Mouse (Mus musculus) heart, postnatal 0 days (tissue): ENCODE measurements around the gene Rsph6a. TPM values are rescaled to one million over a fixed set of nuclear protein-coding genes. Genes with fewer than 3 reads are reported as not detected.

Experiments used
- ATAC-seq: fragments of 200-750 bp; cut with Nextera tagmentation; 2 replicates; pipeline ENCODE4 v1.8.0; 2017; ENCODE audit warnings: low read depth, moderate number of reproducible peaks, moderate library complexity; ENCODE audit not compliant: insufficient read depth
- DNase-seq: peaks from one replicate; pipeline ENCODE4 v3.0.0-alpha.2; 2016; ENCODE audit warnings: low spot score
- H3K27ac ChIP-seq: fragments of 300-500 bp; sonication (generic); 2 replicates; pipeline ENCODE4 v1.5.1; 2014; ENCODE audit warnings: low read depth, mild to moderate bottlenecking
- H3K27me3 ChIP-seq: fragments of 300-500 bp; sonication (generic); 2 replicates; pipeline ENCODE4 v1.6.1; 2014; ENCODE audit warnings: low read length, mixed read lengths; ENCODE audit not compliant: control insufficient read depth, insufficient read depth
- H3K36me3 ChIP-seq: fragments of 300-500 bp; sonication (generic); replicated peaks from 2 replicates; pipeline ENCODE4 v1.6.1; 2014; ENCODE audit warnings: low read length, mixed read lengths; ENCODE audit not compliant: control insufficient read depth, insufficient read depth
- H3K4me1 ChIP-seq: fragments of 300-500 bp; sonication (generic); 2 replicates; pipeline ENCODE4 v1.6.1; 2014; ENCODE audit warnings: antibody characterized with exemption; ENCODE audit not compliant: control insufficient read depth, insufficient read depth
- H3K4me2 ChIP-seq: fragments of 300-500 bp; sonication (generic); 2 replicates; pipeline ENCODE4 v1.6.1; 2014; ENCODE audit warnings: low read depth, mild to moderate bottlenecking, low read length, moderate library complexity
- H3K4me3 ChIP-seq: fragments of 300-500 bp; sonication (generic); 2 replicates; pipeline ENCODE4 v1.5.1; 2014; ENCODE audit warnings: low read depth, low read length
- H3K9ac ChIP-seq: fragments of 300-500 bp; sonication (generic); replicated peaks from 2 replicates; pipeline ENCODE4 v1.6.1; 2014; ENCODE audit warnings: low read depth, low read length, mixed read lengths
- H3K9me3 ChIP-seq: fragments of 300-500 bp; sonication (generic); replicated peaks from 2 replicates; pipeline ENCODE4 v1.6.1; 2016; ENCODE audit warnings: low read length; ENCODE audit not compliant: control insufficient read depth
- CTCF ChIP-seq: IDR thresholded peaks from 2 replicates; pipeline ENCODE4 v1.5.1; 2016; ENCODE audit warnings: antibody characterized with exemption, control low read depth, low read depth
- EP300 ChIP-seq: IDR thresholded peaks from 2 replicates; pipeline ENCODE4 v1.6.1; 2016; ENCODE audit warnings: antibody characterized with exemption, low read depth
- WGBS: fragments of 180-500 bp; shearing (Covaris S2); extraction: QIAGEN DNeasy Blood & Tissue Kit; methylation state at CpG from one replicate; pipeline ENCODE4 v1.1.7; 2014; 5-methylcytosine and 5-hydroxymethylcytosine counted together
- polyA plus RNA-seq: library from polyadenylated mRNA; unstranded; fragments of >200 nt; fragmentation: Nextera tagmentation; extraction: Ambion mirVana; gene quantifications from 2 replicates; pipeline ENCODE4 v1.2.1, GENCODE M21; 2015
- total RNA-seq: library from RNA; depleted of rRNA; stranded (reverse); fragments of >200 nt; gene quantifications from 2 replicates; pipeline ENCODE4 v1.2.3, GENCODE M21; 2014; ENCODE audit warnings: low replicate concordance

Gene Rsph6a
- total and polyA plus RNA-seq, 2 experiments from 2014 or later = not detected

GRCm38 (mm10) chr7:19048006-19048527, 6.4 kb upstream of the Rsph6a start:
- no peak overlapping the region for H3K9ac ChIP-seq
- H3K4me1 ChIP-seq = no peaks in the 10 kb centered on the region
- ATAC-seq (no peak), DNase-seq (no peak)
- no peak overlapping the region for H3K4me2 ChIP-seq
- H3K27ac ChIP-seq = no peak overlapping the region
- no peaks in the 10 kb centered on the region for H3K27me3 ChIP-seq
- TF ChIP-seq CTCF = no peak
- TF ChIP-seq EP300 = no peak
- H3K4me3 ChIP-seq = no peak overlapping the region
- WGBS = 78% methylated on average over 14 of the region's 14 CpGs
- H3K9me3 ChIP-seq = no peaks in the 10 kb centered on the region
- peaks cover 90% of the 10 kb centered on the region for H3K36me3 ChIP-seq

- DNase-seq (no peak), ATAC-seq (no peak)
- Histone ChIP-seq H3K27ac (no peak overlapping the region), H3K27me3 (no peaks in the 10 kb centered on the region), H3K4me3 (no peak overlapping the region), H3K9ac (no peak overlapping the region), H3K36me3 (peaks cover 78% of the 10 kb centered on the region), H3K4me2 (no peak overlapping the region), H3K9me3 (no peaks in the 10 kb centered on the region), H3K4me1 (no peaks in the 10 kb centered on the region)
- WGBS = 92% methylated on average over 5 of the region's 5 CpGs
- no peak for TF ChIP-seq CTCF
Measured at GRCm38 (mm10) chr7:19049252-19049651, 5.2 kb upstream of the Rsph6a start.

GRCm38 (mm10) chr7:19050172-19050571, 4.3 kb upstream of the Rsph6a start:
- Histone ChIP-seq H3K4me1 (no peaks in the 10 kb centered on the region), H3K9ac (no peak overlapping the region), H3K36me3 (peaks cover 69% of the 10 kb centered on the region), H3K9me3 (no peaks in the 10 kb centered on the region), H3K4me3 (no peak overlapping the region), H3K27me3 (no peaks in the 10 kb centered on the region), H3K27ac (no peak overlapping the region), H3K4me2 (no peak overlapping the region)
- no peak for ATAC-seq
- DNase-seq = no peak
- TF ChIP-seq CTCF (no peak), EP300 (no peak)
- WGBS = 81% methylated on average over 8 of the region's 8 CpGs

- no peak overlapping the region for H3K27ac ChIP-seq
- 55% methylated on average over 4 of the region's 4 CpGs for WGBS
Measured at GRCm38 (mm10) chr7:19051161-19051560, 3.3 kb upstream of the Rsph6a start.

DNA sequence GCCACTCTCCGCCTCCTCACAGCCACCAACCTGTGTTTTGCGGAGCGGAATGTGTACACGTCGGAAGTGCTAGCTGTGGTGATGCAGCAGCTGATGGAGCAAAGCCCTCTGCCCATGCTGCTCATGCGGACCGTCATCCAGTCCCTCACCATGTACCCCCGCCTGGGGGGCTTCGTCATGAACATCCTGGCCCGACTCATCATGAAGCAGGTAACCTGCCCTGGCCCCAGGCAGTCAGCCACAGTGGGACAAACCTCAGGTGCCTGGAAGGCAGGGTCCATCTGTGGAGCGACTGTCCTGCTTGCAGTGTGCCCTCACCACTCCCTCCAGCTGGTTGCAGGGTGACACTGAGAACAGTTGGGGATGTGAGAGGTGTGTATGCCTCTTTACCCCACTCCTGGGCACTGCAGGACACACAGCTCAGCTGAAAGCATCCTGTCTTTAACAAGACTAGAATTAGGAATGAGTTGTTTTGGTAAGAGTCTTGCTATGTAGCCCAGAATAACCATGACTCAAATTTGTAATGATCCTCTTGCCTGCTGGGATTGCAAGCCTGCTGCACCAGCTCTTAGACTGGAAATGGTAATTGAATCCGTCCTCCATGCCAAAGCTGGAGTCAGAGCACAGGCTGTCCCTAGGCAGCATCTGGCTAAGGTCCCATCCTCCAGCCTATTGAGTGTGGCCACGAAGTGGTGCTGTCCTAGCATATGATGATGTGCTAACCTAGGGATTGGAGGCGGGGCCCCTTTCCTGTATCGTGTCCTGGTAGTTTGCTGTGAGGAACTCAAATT, 1.9 kb upstream of the Rsph6a start:
- ATAC-seq = no peak
- no peak for DNase-seq
- Histone ChIP-seq H3K36me3 (peaks cover 45% of the 10 kb centered on the region), H3K4me2 (no peak overlapping the region), H3K27ac (no peak overlapping the region), H3K9ac (no peak overlapping the region), H3K4me1 (no peaks in the 10 kb centered on the region), H3K9me3 (no peaks in the 10 kb centered on the region), H3K27me3 (no peaks in the 10 kb centered on the region), H3K4me3 (no peak overlapping the region)
- TF ChIP-seq EP300 (no peak), CTCF (no peak)
- 85% methylated on average over 15 of the region's 15 CpGs for WGBS

More at GRCm38 (mm10) chr7:19051161-19051560, 3.3 kb upstream of the Rsph6a start:
- H3K27me3 ChIP-seq = no peaks in the 10 kb centered on the region
- H3K4me1 ChIP-seq = no peaks in the 10 kb centered on the region
- TF ChIP-seq CTCF (no peak), EP300 (no peak)
- H3K4me3 ChIP-seq = no peak overlapping the region
- H3K9me3 ChIP-seq = no peaks in the 10 kb centered on the region
- ATAC-seq (no peak), DNase-seq (no peak)
- H3K4me2 ChIP-seq = no peak overlapping the region
- H3K36me3 ChIP-seq = peaks cover 59% of the 10 kb centered on the region
- H3K9ac ChIP-seq = no peak overlapping the region

- no peak for TF ChIP-seq EP300
- TF ChIP-seq CTCF = no peak
- no peaks in the 10 kb centered on the region for H3K4me1 ChIP-seq
- 88% methylated on average over 7 of the region's 7 CpGs for WGBS
- peaks cover 39% of the 10 kb centered on the region for H3K36me3 ChIP-seq
- no peak overlapping the region for H3K4me3 ChIP-seq
- no peak overlapping the region for H3K4me2 ChIP-seq
- DNase-seq (no peak), ATAC-seq (no peak)
- H3K27ac ChIP-seq = no peak overlapping the region
- H3K9ac ChIP-seq = no peak overlapping the region
- H3K27me3 ChIP-seq = no peaks in the 10 kb centered on the region
- no peaks in the 10 kb centered on the region for H3K9me3 ChIP-seq
Measured at GRCm38 (mm10) chr7:19053136-19053532, 1.4 kb upstream of the Rsph6a start.
